17 mouse cellular contexts compared by ENCODE assay signal in the genomic region with DNA sequence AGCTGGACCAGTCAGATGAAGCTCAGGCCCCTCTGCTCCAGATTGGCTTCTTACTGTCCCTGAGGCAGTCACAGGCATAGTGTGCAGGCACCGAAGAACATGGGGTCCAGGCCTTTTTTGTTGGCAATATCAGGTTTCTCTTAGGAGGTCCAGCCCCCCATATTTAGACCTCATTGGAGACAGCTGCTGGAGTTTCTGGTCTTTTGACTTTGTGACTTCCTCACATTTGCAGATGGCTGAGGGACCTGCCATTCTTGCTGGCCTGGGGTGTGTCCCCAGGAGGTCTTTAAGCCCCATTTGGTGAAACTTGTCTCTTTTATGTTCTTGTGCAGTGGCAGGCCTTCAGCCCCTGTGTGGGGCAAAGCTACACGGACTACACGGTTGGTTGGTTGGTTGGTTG.
"Had no signal": no experiment of that assay in that cellular context is flagged by ENCODE, and none has a peak within 500 bp of the region (broad histone marks: within the 10 kb centered on the region; RNA-seq: fewer than 3 reads in every experiment).

No protein-coding gene starts in this region.

- H3K9ac ChIP-seq: liver, embryonic 13.5 days; midbrain, embryonic 12.5 days; neural tube, embryonic 13.5 days; stomach, embryonic 15.5 days had no signal

- H3K9me3 ChIP-seq: liver, embryonic 13.5 days; midbrain, embryonic 12.5 days; neural tube, embryonic 13.5 days; stomach, embryonic 15.5 days had no signal

- H3K27me3 ChIP-seq: midbrain, embryonic 12.5 days; neural tube, embryonic 13.5 days; stomach, embryonic 15.5 days had no signal

- H3K4me3 ChIP-seq: left cerebral cortex, adult 2 months; liver, embryonic 13.5 days; midbrain, embryonic 12.5 days; myocyte; neural tube, embryonic 13.5 days; stomach, embryonic 15.5 days had no signal

- DNase-seq: kidney, postnatal 14 days; kidney, postnatal 4 days; liver, embryonic 13.5 days; lung, adult 2 months; lung, postnatal 14 days; lung, postnatal 4 days; retina, postnatal 1 day; right cerebral cortex, postnatal 25 days; spleen, adult 18-20 months; thymus, adult 18-20 months; thymus, postnatal 36 days had no signal

- H3K36me3 ChIP-seq: liver, embryonic 13.5 days; stomach, embryonic 15.5 days had no signal

- H3K27ac ChIP-seq: left cerebral cortex, adult 2 months; liver, embryonic 13.5 days; midbrain, embryonic 12.5 days; neural tube, embryonic 13.5 days; stomach, embryonic 15.5 days had no signal

- H3K4me2 ChIP-seq: liver, embryonic 13.5 days; midbrain, embryonic 12.5 days; neural tube, embryonic 13.5 days; stomach, embryonic 15.5 days had no signal

- ATAC-seq: midbrain, embryonic 16.5 days had no signal
